Mouse (Mus musculus): ENCODE measurements around the gene Slc9c1. TPM values are rescaled to one million over a fixed set of nuclear protein-coding genes. Genes with fewer than 3 reads are reported as not detected.

The Slc9c1 gene
- polyA plus RNA-seq, 1 experiment from 2014 or later, result not detected

DNA sequence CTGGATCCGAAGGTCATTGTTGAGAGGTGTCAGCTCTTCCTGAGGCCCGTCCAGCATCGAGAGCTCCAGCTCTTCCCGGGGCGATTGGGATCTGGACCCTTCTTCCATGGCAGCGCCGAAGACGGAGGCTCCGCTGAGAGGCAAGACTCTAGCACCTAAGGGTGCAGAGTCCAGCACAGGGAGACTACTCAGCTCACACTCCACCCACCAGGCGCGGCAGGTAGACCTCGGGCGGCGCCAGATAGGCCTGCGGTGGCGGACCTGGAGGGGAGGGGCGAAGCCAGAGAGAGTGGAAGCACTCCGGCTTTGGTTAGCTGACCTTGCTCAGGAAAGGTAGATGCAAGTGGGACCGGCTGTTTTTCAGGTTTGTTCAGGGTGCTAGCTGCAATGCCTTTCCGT is 118.8 kb downstream of the Slc9c1 start, which contains the start of gene BC016579:
Gene BC016579 (minus strand): TSS at position 135 of the 399 bp plus-strand sequence.
- Histone ChIP-seq H3K9ac (peak within 1 kb of the TSS; percentile 50; the same call in 1 of the 2 replicates), H3K4me2 (peak within 1 kb of the TSS; percentile 65), H3K36me3 (no peaks in the 10 kb centered on the region), H3K4me1 (replicated peaks) (peaks cover 36% of the 10 kb centered on the region), H3K4me3 (replicated peaks) (peak within 1 kb of the TSS; percentile 42), H3K9me3 (replicated peaks) (no peaks in the 10 kb centered on the region), H3K27ac (peak within 1 kb of the TSS; percentile 13; the same call in 1 of the 2 replicates), H3K27me3 (no peaks in the 10 kb centered on the region)
- WGBS (ENCODE audit: insufficient replicate concordance), result 22% methylated on average over 20 of the region's 20 CpGs
- ATAC-seq (ENCODE audit: low read depth) (peak; percentile 60), DNase-seq (peak; percentile 8)

DNA sequence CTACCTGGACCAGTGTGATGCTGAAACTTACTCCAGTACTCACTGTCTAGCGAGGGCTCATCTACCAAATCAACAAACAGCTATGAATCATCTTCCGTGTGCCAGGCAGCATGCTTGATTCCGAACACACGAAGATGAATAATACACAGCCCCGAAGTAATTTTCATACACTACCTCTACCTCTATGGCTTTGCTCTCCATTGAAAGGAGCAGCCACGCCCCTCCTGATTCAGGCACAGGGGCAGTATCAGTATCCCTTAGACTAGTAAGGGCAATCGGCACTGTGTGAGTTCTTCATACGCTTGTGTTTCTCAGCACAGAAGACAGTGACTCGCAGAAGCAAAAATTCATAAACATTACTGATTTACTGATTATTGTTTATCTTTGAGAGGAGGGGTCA is 119.4 kb downstream of the Slc9c1 start:
- no peaks in the 10 kb centered on the region for H3K36me3 ChIP-seq
- no peaks in the 10 kb centered on the region for H3K27me3 ChIP-seq
- H3K4me1 ChIP-seq (replicated peaks), result peaks cover 37% of the 10 kb centered on the region
- WGBS (ENCODE audit: insufficient replicate concordance), result 60% methylated on average over 9 of the region's 9 CpGs
- peak overlapping the region; percentile 65; the same call in 1 of the 2 replicates for H3K4me2 ChIP-seq
- H3K4me3 ChIP-seq (replicated peaks), result peak overlapping the region; percentile 42; the same call in 1 of the 2 replicates
- H3K9ac ChIP-seq, result no peak overlapping the region
- ATAC-seq (ENCODE audit: low read depth) (no peak), DNase-seq (no peak)
- no peak overlapping the region for H3K27ac ChIP-seq
- no peaks in the 10 kb centered on the region for H3K9me3 ChIP-seq (replicated peaks)

Other genes with a start within 250 kb of the Slc9c1 start
- 0.84 and 1.4 TPM in 2 replicates for gene Cd200, start 126.3 kb upstream of the Slc9c1 start, polyA plus RNA-seq (2015; fragmentation: Nextera tagmentation; extraction: Ambion mirVana)
- gene Gm609, start 42.3 kb upstream of the Slc9c1 start, polyA plus RNA-seq (2015; fragmentation: Nextera tagmentation; extraction: Ambion mirVana), result not detected in 2 replicates
- not detected in 2 replicates for gene Gm17783, start 3.3 kb upstream of the Slc9c1 start, polyA plus RNA-seq (2015; fragmentation: Nextera tagmentation; extraction: Ambion mirVana)
- 2.5 and 2.6 TPM in 2 replicates for gene Gcsam, start 75.1 kb downstream of the Slc9c1 start, polyA plus RNA-seq (2015; fragmentation: Nextera tagmentation; extraction: Ambion mirVana)
- gene BC016579, start 118.8 kb downstream of the Slc9c1 start, polyA plus RNA-seq (2015; fragmentation: Nextera tagmentation; extraction: Ambion mirVana), result 0.24 and 0.36 TPM in 2 replicates
- gene Tmprss7, start 158.3 kb downstream of the Slc9c1 start, polyA plus RNA-seq (2015; fragmentation: Nextera tagmentation; extraction: Ambion mirVana), result 0.16 and 0.23 TPM in 2 replicates
- 0.48 and 0.89 TPM in 2 replicates for gene Tagln3, start 189.3 kb downstream of the Slc9c1 start, polyA plus RNA-seq (2015; fragmentation: Nextera tagmentation; extraction: Ambion mirVana)
- 20.4 and 22.4 TPM in 2 replicates for gene Abhd10, start 207.6 kb downstream of the Slc9c1 start, polyA plus RNA-seq (2015; fragmentation: Nextera tagmentation; extraction: Ambion mirVana)